Mouse (Mus musculus): Measurements from ENCODE around the gene Isy1. TPM values are rescaled to one million over a fixed set of nuclear protein-coding genes. Genes with fewer than 3 reads are reported as not detected.
A peak's percentile ranks its signal among the peaks of the same experiment; 100 is the strongest.

Isy1 gene
- polyA plus RNA-seq, 1 experiment from 2014 or later: 34.4 TPM

- H3K27me3 ChIP-seq: 0 out of 2 replicates have a peak, but pooled peaks cover 4% of the 10 kb centered on the region
- peaks cover 14% of the 10 kb centered on the region for H3K36me3 ChIP-seq
- H3K4me2 ChIP-seq (replicated peaks): peak overlapping the region; percentile 94
- H3K9ac ChIP-seq (replicated peaks): no peak overlapping the region
- peaks cover 21% of the 10 kb centered on the region for H3K4me1 ChIP-seq (replicated peaks)
- no peak overlapping the region for H3K4me3 ChIP-seq (replicated peaks)
- no peak for ATAC-seq
- H3K9me3 ChIP-seq: no peaks in the 10 kb centered on the region
- 91% methylated on average over 6 of the region's 6 CpGs for WGBS
- H3K27ac ChIP-seq: no peak overlapping the region
These were observed 28.9 kb downstream of the Isy1 start for GRCm38 (mm10) chr6:87809651-87810161.

GRCm38 (mm10) chr6:87809144-87809543 lies 29.5 kb downstream of the Isy1 start:
- H3K4me2 ChIP-seq (replicated peaks): no peak overlapping the region
- H3K4me3 ChIP-seq (replicated peaks): no peak overlapping the region
- WGBS: 86% methylated on average over 2 of the region's 2 CpGs
- no peaks in the 10 kb centered on the region for H3K9me3 ChIP-seq
- H3K36me3 ChIP-seq: peaks cover 9% of the 10 kb centered on the region; the same call in 1 of the 2 replicates
- H3K4me1 ChIP-seq (replicated peaks): peaks cover 21% of the 10 kb centered on the region
- H3K27ac ChIP-seq: no peak overlapping the region
- no peak for ATAC-seq
- H3K27me3 ChIP-seq: 0 out of 2 replicates have a peak, but pooled peaks cover 4% of the 10 kb centered on the region
- no peak overlapping the region for H3K9ac ChIP-seq (replicated peaks)

DNA sequence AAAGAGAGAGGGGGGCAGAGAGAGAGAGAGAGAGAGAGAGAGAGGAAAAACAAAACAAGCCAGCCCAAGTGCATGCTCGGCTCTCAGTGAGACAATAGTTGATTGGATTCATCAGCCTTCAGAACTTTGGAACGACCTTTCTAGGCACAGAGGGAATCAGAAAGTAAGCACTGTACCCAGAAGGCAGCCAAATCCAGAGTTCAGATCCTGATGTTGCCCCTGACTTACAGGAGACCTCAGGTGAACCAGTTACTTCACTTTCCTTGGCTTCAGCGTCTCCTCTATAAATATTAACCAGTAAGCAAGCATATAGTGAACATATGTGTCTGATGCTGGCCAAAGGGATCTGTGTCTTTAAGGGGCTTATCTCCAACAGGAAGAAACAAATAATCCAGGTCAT lies 30.1 kb downstream of the Isy1 start:
- Histone ChIP-seq H3K27ac (no peak overlapping the region), H3K9ac (replicated peaks) (no peak overlapping the region), H3K36me3 (peaks cover 4% of the 10 kb centered on the region; the same call in 1 of the 2 replicates), H3K4me1 (replicated peaks) (peaks cover 21% of the 10 kb centered on the region), H3K4me2 (replicated peaks) (no peak overlapping the region), H3K27me3 (0 out of 2 replicates have a peak, but pooled peaks cover under 1% of the 10 kb centered on the region), H3K4me3 (replicated peaks) (no peak overlapping the region), H3K9me3 (no peaks in the 10 kb centered on the region)
- ATAC-seq: no peak
- 77% methylated on average over 3 of the region's 3 CpGs for WGBS

DNA sequence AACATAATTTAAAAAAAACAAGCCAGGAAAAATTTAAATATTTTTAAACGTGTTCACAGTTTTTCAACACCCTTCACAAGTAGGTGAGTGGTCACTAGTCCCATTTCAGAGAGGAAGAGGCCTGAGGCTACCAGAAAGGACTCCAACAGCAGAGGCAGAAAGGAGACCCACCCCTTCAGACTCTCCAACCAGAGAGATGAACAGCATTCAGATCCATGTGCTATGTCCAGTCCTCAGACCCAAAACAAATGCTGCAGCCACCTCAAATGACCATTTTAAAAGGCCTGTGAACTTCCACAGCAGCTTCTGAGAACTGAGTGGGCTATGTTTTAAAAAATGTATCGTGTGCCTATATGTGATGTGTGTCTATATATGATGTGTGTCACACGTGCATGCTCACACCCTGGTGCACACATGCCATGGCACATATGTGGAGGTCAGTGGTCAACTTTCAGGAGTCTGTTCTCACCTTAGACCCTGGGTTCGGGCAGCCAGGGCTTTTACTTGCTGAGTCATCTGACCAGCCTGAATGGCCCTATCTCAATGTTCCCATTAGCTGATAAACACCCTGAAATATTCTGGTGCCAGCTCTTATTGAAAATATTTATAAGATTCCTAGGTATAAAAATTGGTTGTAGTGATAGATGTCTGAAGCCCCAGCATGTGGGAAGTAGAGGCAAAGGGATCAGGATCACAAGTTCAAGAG lies 30.7 kb downstream of the Isy1 start:
- peaks cover 21% of the 10 kb centered on the region for H3K4me1 ChIP-seq (replicated peaks)
- no peaks in the 10 kb centered on the region for H3K27me3 ChIP-seq
- no peaks in the 10 kb centered on the region for H3K9me3 ChIP-seq
- no peak overlapping the region for H3K4me2 ChIP-seq (replicated peaks)
- H3K4me3 ChIP-seq (replicated peaks): no peak overlapping the region
- peaks cover 4% of the 10 kb centered on the region; the same call in 1 of the 2 replicates for H3K36me3 ChIP-seq
- no peak overlapping the region for H3K27ac ChIP-seq
- WGBS: 83% methylated on average over 4 of the region's 4 CpGs
- no peak for ATAC-seq
- no peak overlapping the region for H3K9ac ChIP-seq (replicated peaks)

GRCm38 (mm10) chr6:87806857-87807256 lies 31.7 kb downstream of the Isy1 start:
- 52% methylated on average over 2 of the region's 2 CpGs for WGBS
- no peaks in the 10 kb centered on the region for H3K9me3 ChIP-seq
- H3K36me3 ChIP-seq: peaks cover 6% of the 10 kb centered on the region; the same call in 1 of the 2 replicates
- H3K27ac ChIP-seq: no peak overlapping the region
- H3K9ac ChIP-seq (replicated peaks): no peak overlapping the region
- no peak overlapping the region for H3K4me2 ChIP-seq (replicated peaks)
- ATAC-seq: no peak
- no peak overlapping the region for H3K4me3 ChIP-seq (replicated peaks)
- no peaks in the 10 kb centered on the region for H3K27me3 ChIP-seq
- H3K4me1 ChIP-seq (replicated peaks): peaks cover 15% of the 10 kb centered on the region

DNA sequence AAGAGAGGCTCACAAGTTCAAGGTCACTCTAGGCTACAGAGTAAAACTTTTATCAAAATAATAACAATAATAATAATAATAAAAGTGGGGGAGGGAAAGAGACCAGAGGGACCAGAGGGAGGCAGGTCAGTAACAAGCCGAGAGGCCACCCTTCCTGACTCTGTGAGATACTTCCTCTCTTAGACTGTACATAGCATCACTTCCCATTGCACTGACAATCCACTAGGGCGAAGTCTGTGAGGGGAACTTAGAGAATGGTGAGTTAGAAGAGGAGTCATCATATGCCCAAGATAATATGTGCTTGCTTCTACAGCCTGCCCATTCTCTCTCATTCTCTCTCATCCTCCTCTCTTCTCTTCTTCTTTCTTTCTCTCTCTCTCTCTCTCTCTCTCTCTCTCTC lies 32.6 kb downstream of the Isy1 start:
- Histone ChIP-seq H3K9me3 (no peaks in the 10 kb centered on the region), H3K27me3 (no peaks in the 10 kb centered on the region), H3K9ac (replicated peaks) (no peak overlapping the region), H3K36me3 (peaks cover 6% of the 10 kb centered on the region; the same call in 1 of the 2 replicates), H3K4me1 (replicated peaks) (peaks cover 12% of the 10 kb centered on the region), H3K4me2 (replicated peaks) (no peak overlapping the region), H3K4me3 (replicated peaks) (no peak overlapping the region), H3K27ac (no peak overlapping the region)
- 87% methylated on average over 2 of the region's 2 CpGs for WGBS
- no peak for ATAC-seq

GRCm38 (mm10) chr6:87805448-87805847 lies 33.1 kb downstream of the Isy1 start:
- 91% methylated on average over 7 of the region's 7 CpGs for WGBS
- Histone ChIP-seq H3K36me3 (peaks cover 6% of the 10 kb centered on the region; the same call in 1 of the 2 replicates), H3K4me3 (replicated peaks) (no peak overlapping the region), H3K9me3 (no peaks in the 10 kb centered on the region), H3K27me3 (no peaks in the 10 kb centered on the region), H3K27ac (no peak overlapping the region), H3K4me1 (replicated peaks) (peaks cover 6% of the 10 kb centered on the region), H3K9ac (replicated peaks) (no peak overlapping the region), H3K4me2 (replicated peaks) (no peak overlapping the region)
- ATAC-seq: no peak

DNA sequence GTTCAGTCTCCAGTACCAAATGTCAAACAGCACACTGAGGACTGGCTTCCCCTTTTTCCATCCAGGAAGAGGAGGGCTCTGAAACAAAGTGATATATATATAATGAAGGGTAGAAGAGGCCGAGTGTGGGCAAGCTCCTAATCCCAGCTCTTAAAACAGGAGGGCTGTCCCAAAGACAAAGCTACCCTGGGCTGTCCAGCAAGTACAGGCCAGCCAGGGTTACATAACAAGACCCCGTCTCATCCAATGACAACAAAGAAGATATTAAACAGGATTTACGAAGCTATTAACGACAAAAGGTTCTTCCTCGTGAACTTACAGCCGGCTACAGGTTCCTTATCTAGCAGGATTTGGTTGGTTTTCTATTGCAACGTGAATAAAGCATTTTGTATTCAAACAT lies 33.7 kb downstream of the Isy1 start:
- Histone ChIP-seq H3K27me3 (no peaks in the 10 kb centered on the region), H3K9ac (replicated peaks) (no peak overlapping the region), H3K27ac (no peak overlapping the region), H3K4me1 (replicated peaks) (0 out of 2 replicates have a peak, but pooled peaks cover 3% of the 10 kb centered on the region), H3K9me3 (no peaks in the 10 kb centered on the region), H3K4me3 (replicated peaks) (no peak overlapping the region), H3K4me2 (replicated peaks) (no peak overlapping the region), H3K36me3 (peaks cover 6% of the 10 kb centered on the region; the same call in 1 of the 2 replicates)
- WGBS: 77% methylated on average over 7 of the region's 7 CpGs
- ATAC-seq: no peak

- Histone ChIP-seq H3K4me3 (replicated peaks) (no peak overlapping the region), H3K9ac (replicated peaks) (no peak overlapping the region), H3K9me3 (no peaks in the 10 kb centered on the region), H3K4me2 (replicated peaks) (no peak overlapping the region), H3K4me1 (replicated peaks) (0 out of 2 replicates have a peak, but pooled peaks cover 3% of the 10 kb centered on the region), H3K27me3 (no peaks in the 10 kb centered on the region), H3K27ac (no peak overlapping the region), H3K36me3 (peaks cover 6% of the 10 kb centered on the region; the same call in 1 of the 2 replicates)
- 82% methylated on average over 1 of the region's 1 CpGs for WGBS
- no peak for ATAC-seq
These were observed 34.6 kb downstream of the Isy1 start for GRCm38 (mm10) chr6:87804036-87804435.

GRCm38 (mm10) chr6:87802462-87802861 lies 36.1 kb downstream of the Isy1 start:
- WGBS: 92% methylated on average over 7 of the region's 7 CpGs
- no peak overlapping the region for H3K4me2 ChIP-seq (replicated peaks)
- ATAC-seq: no peak
- H3K9ac ChIP-seq (replicated peaks): no peak overlapping the region
- no peaks in the 10 kb centered on the region for H3K27me3 ChIP-seq
- H3K9me3 ChIP-seq: no peaks in the 10 kb centered on the region
- H3K27ac ChIP-seq: no peak overlapping the region
- H3K4me1 ChIP-seq (replicated peaks): 0 out of 2 replicates have a peak, but pooled peaks cover 3% of the 10 kb centered on the region
- H3K4me3 ChIP-seq (replicated peaks): no peak overlapping the region
- peaks cover 6% of the 10 kb centered on the region; the same call in 1 of the 2 replicates for H3K36me3 ChIP-seq

DNA sequence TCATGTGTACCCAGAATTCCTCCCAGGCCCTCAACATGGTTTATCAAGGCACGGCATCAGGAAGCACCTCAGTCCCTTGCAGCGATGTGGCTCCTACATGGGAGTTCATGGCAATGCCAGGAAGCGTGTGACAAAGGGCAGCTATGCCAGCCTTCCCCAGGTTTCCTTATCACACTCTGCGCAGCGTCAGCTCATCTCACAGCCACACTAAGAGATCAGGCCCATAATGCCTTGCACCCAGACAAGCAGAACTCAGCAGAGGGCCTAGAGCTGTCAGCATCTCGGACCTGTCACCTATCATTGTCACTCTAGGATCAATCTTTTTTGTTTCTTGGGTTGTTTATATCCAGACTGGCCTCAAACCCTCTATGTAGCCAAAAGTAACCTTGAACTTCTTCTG lies 39.0 kb downstream of the Isy1 start:
- Histone ChIP-seq H3K4me1 (replicated peaks) (no peaks in the 10 kb centered on the region), H3K9me3 (no peaks in the 10 kb centered on the region), H3K4me3 (replicated peaks) (no peak overlapping the region), H3K9ac (replicated peaks) (no peak overlapping the region), H3K27ac (no peak overlapping the region), H3K27me3 (no peaks in the 10 kb centered on the region), H3K4me2 (replicated peaks) (no peak overlapping the region), H3K36me3 (peaks cover 8% of the 10 kb centered on the region)
- ATAC-seq: no peak
- 93% methylated on average over 6 of the region's 6 CpGs for WGBS

DNA sequence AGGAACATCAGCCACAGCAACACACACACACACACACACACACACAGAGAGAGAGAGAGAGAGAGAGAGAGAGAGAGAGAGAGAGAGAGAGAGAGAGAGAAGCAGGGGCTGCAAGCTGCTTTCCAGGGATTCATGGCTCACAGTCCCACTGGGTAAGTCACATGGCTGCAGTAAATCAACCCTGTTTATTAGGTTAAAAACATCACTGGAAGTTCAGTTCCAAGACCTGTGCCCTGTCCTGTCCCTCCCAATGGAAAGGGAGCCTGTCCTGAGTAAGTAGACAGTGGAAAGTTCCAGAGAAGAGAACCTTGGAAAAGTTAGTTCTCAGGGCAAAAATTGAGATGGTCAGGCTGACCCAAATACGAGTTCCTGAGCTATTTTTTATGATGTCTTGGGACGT lies 41.3 kb downstream of the Isy1 start:
- Histone ChIP-seq H3K36me3 (peaks cover 16% of the 10 kb centered on the region), H3K9me3 (no peaks in the 10 kb centered on the region)

More for the DNA sequence above, 41.3 kb downstream of the Isy1 start:
- H3K9ac ChIP-seq (replicated peaks): no peak overlapping the region
- ATAC-seq: no peak
- 67% methylated on average over 2 of the region's 2 CpGs for WGBS
- H3K27me3 ChIP-seq: no peaks in the 10 kb centered on the region
- H3K4me1 ChIP-seq (replicated peaks): no peaks in the 10 kb centered on the region
- no peak overlapping the region for H3K4me3 ChIP-seq (replicated peaks)
- H3K4me2 ChIP-seq (replicated peaks): no peak overlapping the region
- no peak overlapping the region for H3K27ac ChIP-seq

All from midbrain, embryonic 13.5 days (tissue).